ENCODE assay signal across 8 mouse cellular contexts in genomic region chr11:98681786-98682745, GRCm38 (mm10). TPM values are rescaled to one million over a fixed set of nuclear protein-coding genes. Genes with fewer than 3 reads are reported as not detected.
DNase-seq lines count a peak whose midpoint lies in the region; ATAC-seq lines count a peak whose summit lies in the region.

Gene Psmd3, plus strand, starts transcription at chr11:98682554.

- H3K27ac ChIP-seq in hindbrain, embryonic 15.5 days (replicated peaks), result peak within 1 kb of the TSS; percentile 82

- H3K4me3 ChIP-seq in hindbrain, embryonic 15.5 days, result peak within 1 kb of the TSS; percentile 76

- peak; percentile 95 for DNase-seq in T-cell, adult 2 months (ENCODE audit: low spot score)
- DNase-seq in cerebellum, postnatal 36 days, result peak; percentile 97 to 100
- peak; percentile 99 for DNase-seq in frontal cortex, postnatal 36 days (ENCODE audit: low spot score in 2 of 2)
- peak; percentile 93 for DNase-seq in left cerebral cortex, adult 11 months (ENCODE audit: low spot score)
- peak; percentile 97 to 99 for DNase-seq in lung, postnatal 4 days
- DNase-seq in retina, postnatal 7 days (ENCODE audit: low read depth, low spot score), result peak; percentile 97
- DNase-seq in urinary bladder, adult 2 months (ENCODE audit: low spot score), result peak; percentile 92

- H3K4me2 ChIP-seq in hindbrain, embryonic 15.5 days, result peak within 1 kb of the TSS; percentile 83

- H3K9me3 ChIP-seq in hindbrain, embryonic 15.5 days, result no peaks in the 10 kb centered on the region

- no peaks in the 10 kb centered on the region for H3K27me3 ChIP-seq in hindbrain, embryonic 15.5 days

- peaks cover 18% of the 10 kb centered on the region for H3K36me3 ChIP-seq in hindbrain, embryonic 15.5 days

- H3K4me1 ChIP-seq in hindbrain, embryonic 15.5 days (replicated peaks), result peaks cover 17% of the 10 kb centered on the region

- peak within 1 kb of the TSS; percentile 94 for H3K9ac ChIP-seq in hindbrain, embryonic 15.5 days

- ATAC-seq in hindbrain, embryonic 15.5 days (ENCODE audit: low FRiP score, low read depth), result peak; percentile 97

- 4% methylated on average over 45 of the region's 45 CpGs for WGBS in hindbrain, embryonic 15.5 days

RNA-seq across cellular contexts. Expression of gene Psmd3, which starts in this region (rescaled TPM):
- 193 and 204 TPM in 2 replicates for polyA plus RNA-seq in hindbrain, embryonic 15.5 days (2015; fragmentation: Nextera tagmentation; extraction: Ambion mirVana)
- polyA plus RNA-seq in urinary bladder, adult 2 months (2012; rRNA removed), result 108 and 115 TPM in 2 replicates

Comparison
In these comparisons a context has a peak if more than half of its experiments do, and no peak if none do; other contexts are left out.
1. Peak in every context shown above with its lines: DNase-seq, ATAC-seq, H3K4me3 ChIP-seq and H3K27ac ChIP-seq.